Mouse (Mus musculus) right cerebral cortex, postnatal 36 days (tissue): ENCODE measurements around the gene Rpsa.

ENCODE experiments used
- DNase-seq, 2 experiments: peaks; one replicate each; pipeline ENCODE4 v3.0.0; 2022; ENCODE audit warnings: low spot score in 2 of 2, mixed read lengths in 1 of 2

Gene Rpsa

DNA sequence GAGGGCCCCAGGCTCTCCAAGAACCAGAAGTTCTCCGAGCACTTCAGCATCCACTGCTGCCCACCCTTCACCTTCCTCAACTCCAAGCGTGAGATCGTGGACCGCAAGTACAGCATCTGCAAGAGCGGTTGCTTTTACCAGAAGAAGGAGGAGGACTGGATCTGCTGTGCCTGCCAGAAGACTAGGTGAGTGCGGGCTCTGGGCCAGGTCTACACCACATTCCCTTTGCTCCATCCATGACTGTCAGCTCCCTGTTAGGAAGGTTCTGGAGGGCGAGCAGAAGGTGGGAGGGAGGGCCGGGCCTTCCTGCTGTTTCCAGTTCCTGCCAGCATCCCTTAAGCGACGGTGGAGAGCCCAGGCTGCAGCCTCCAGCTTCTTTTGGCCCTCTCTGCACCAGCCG, 40.3 kb downstream of the Rpsa start:
- DNase-seq = no peak

DNA sequence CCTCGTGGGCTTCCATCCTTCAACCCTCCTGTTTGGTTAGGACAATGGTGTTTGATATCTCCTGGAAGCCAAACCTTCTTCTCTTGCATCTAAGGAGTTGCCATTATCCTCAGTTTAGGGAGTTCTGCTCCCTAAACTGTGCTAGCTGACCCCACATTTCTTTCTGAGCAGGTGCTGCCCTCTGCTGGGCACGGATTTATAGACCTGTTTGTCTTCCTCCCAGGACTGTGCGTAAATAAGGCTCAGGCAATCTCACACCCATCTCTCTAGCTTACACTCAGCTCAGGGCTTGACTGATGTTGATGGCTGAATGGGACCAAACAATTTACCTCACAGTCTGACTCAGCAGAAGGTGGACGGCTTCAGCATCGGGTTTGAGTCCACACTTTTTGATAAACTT, 43.8 kb downstream of the Rpsa start:
- no peak for DNase-seq

DNA sequence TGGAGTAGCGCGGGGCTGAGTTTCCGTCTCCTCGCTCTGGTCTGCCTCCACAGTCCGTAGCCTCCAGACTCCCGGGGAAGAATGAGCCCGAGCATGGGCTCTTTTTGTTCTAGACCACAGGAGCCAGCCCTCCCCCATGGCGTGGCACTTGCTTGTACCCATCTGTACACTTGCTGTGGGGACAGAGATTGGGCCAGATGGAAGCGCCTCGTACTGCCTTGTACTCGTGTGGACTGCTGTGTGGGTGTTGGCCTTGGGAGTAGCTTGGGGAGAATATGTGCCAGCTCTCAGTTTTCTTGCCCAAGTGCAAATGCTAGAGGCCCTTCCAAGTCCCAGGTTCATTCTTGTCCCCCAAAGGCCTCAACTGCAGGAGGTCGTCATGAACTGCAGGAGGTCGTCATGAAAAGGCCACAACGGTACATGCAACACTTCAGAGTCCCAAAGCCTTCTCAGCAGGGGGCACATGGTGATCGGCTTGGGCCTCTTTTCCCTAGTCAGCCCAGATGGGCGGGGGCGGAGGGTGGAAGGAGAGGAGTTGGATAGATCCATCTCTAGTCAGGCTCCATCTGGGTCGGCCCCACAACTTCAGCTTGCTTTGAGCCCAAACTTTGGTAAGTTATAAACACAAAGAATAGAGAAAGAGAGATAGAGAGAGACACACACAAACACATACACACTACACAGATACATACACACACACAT, 47.1 kb downstream of the Rpsa start:
- peak; percentile 52 to 66 for DNase-seq

DNA sequence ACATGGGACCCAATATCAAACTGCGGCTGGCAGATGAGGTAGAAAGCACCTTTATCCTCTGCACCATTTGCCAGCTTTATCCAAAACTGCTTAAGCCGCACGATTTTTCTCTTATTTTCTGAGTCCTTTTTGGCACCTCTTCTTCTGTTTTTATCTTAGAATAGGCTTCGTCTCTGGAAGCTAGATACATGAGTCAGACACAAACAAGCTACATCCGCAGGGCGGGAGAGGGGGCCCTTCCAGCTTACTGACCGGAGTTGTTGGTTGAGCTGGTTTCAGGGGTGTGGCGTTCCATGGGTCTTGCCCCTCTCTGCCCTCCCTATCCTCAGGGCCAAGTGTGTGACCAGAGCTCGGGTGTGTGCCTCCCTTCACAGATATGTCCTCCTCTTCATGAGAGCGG, 51.3 kb downstream of the Rpsa start:
- no peak for DNase-seq
